Mouse (Mus musculus) heart, embryonic 11.5 days (tissue): ENCODE measurements around the gene Sox5. TPM values are rescaled to one million over a fixed set of nuclear protein-coding genes. Genes with fewer than 3 reads are reported as not detected.

Experiments
- ATAC-seq: fragments of 200-750 bp; cut with Nextera tagmentation; replicated peaks from 2 replicates; pipeline ENCODE4 v1.8.0; 2017; ENCODE audit warnings: moderate library complexity; ENCODE audit not compliant: insufficient number of reproducible peaks, low FRiP score, low TSS enrichment
- H3K27ac ChIP-seq: fragments of 300-500 bp; sonication (generic); 2 replicates; pipeline ENCODE4 v1.5.1; 2014; ENCODE audit warnings: mild to moderate bottlenecking, low read depth, low read length
- H3K27me3 ChIP-seq: fragments of 300-500 bp; sonication (generic); 2 replicates; pipeline ENCODE4 v1.6.1; 2014; ENCODE audit warnings: mild to moderate bottlenecking, low read length, mixed read lengths; ENCODE audit not compliant: control insufficient read depth, insufficient read depth
- H3K36me3 ChIP-seq: fragments of 300-500 bp; sonication (generic); 2 replicates; pipeline ENCODE4 v1.6.1; 2014; ENCODE audit warnings: mild to moderate bottlenecking, low read length, moderate library complexity, mixed read lengths; ENCODE audit not compliant: control insufficient read depth, insufficient read depth
- H3K4me1 ChIP-seq: fragments of 300-500 bp; sonication (generic); 2 replicates; pipeline ENCODE4 v1.6.1; 2014; ENCODE audit warnings: low read length; ENCODE audit not compliant: control insufficient read depth, insufficient read depth
- H3K4me2 ChIP-seq: fragments of 300-500 bp; sonication (generic); 2 replicates; pipeline ENCODE4 v1.6.1; 2014; ENCODE audit warnings: mild to moderate bottlenecking, moderate library complexity
- H3K4me3 ChIP-seq: fragments of 300-500 bp; sonication (generic); 2 replicates; pipeline ENCODE4 v1.5.1; 2014; ENCODE audit warnings: low read depth, low read length
- H3K9ac ChIP-seq: fragments of 300-500 bp; sonication (generic); 2 replicates; pipeline ENCODE4 v1.6.1; 2014; ENCODE audit warnings: mild to moderate bottlenecking, low read depth, low read length, moderate library complexity
- H3K9me3 ChIP-seq: fragments of 300-500 bp; sonication (generic); replicated peaks from 2 replicates; pipeline ENCODE4 v1.6.1; 2016; ENCODE audit warnings: low read length; ENCODE audit not compliant: control insufficient read depth
- WGBS: fragments of 180-500 bp; shearing (Covaris S2); extraction: QIAGEN DNeasy Blood & Tissue Kit; methylation state at CpG from one replicate; pipeline ENCODE4 v1.1.7; 2014; ENCODE audit not compliant: insufficient replicate concordance; 5-methylcytosine and 5-hydroxymethylcytosine counted together
- polyA plus RNA-seq: library from polyadenylated mRNA; unstranded; fragments of >200 nt; fragmentation: Nextera tagmentation; extraction: Ambion mirVana; gene quantifications from 2 replicates; pipeline ENCODE4 v1.2.1, GENCODE M21; 2014

Gene Sox5
- polyA plus RNA-seq, 1 experiment from 2014 or later: 16.2 TPM

- no peak overlapping the region for H3K4me2 ChIP-seq
- H3K9ac ChIP-seq: no peak overlapping the region
- ATAC-seq: no peak
- no peak overlapping the region for H3K4me3 ChIP-seq
- no peaks in the 10 kb centered on the region for H3K9me3 ChIP-seq
- WGBS: 66% methylated on average over 9 of the region's 9 CpGs
- H3K4me1 ChIP-seq: no peaks in the 10 kb centered on the region
- no peak overlapping the region for H3K27ac ChIP-seq
- no peaks in the 10 kb centered on the region for H3K27me3 ChIP-seq
- no peaks in the 10 kb centered on the region for H3K36me3 ChIP-seq
These were observed 943.2 kb downstream of the Sox5 start for GRCm38 (mm10) chr6:143838384-143839076.

- Histone ChIP-seq H3K27me3 (no peaks in the 10 kb centered on the region), H3K4me2 (no peak overlapping the region), H3K9me3 (no peaks in the 10 kb centered on the region), H3K4me1 (no peaks in the 10 kb centered on the region), H3K4me3 (no peak overlapping the region), H3K9ac (no peak overlapping the region), H3K27ac (no peak overlapping the region), H3K36me3 (no peaks in the 10 kb centered on the region; the same call in 1 of the 2 replicates)
- no peak for ATAC-seq
- WGBS: 83% methylated on average over 7 of the region's 7 CpGs
These were observed 946.4 kb downstream of the Sox5 start for GRCm38 (mm10) chr6:143835331-143835730.

- H3K27ac ChIP-seq: no peak overlapping the region
- H3K4me2 ChIP-seq: no peak overlapping the region
- no peaks in the 10 kb centered on the region for H3K27me3 ChIP-seq
- no peaks in the 10 kb centered on the region for H3K9me3 ChIP-seq
- H3K4me3 ChIP-seq: no peak overlapping the region
- no peaks in the 10 kb centered on the region for H3K4me1 ChIP-seq
- no peak for ATAC-seq
- H3K36me3 ChIP-seq: no peaks in the 10 kb centered on the region; the same call in 1 of the 2 replicates
- no peak overlapping the region for H3K9ac ChIP-seq
- WGBS: 84% methylated on average over 3 of the region's 3 CpGs
These were observed 947.8 kb downstream of the Sox5 start for GRCm38 (mm10) chr6:143833986-143834385.

- H3K27ac ChIP-seq: no peak overlapping the region
- no peaks in the 10 kb centered on the region for H3K4me1 ChIP-seq
- no peak overlapping the region for H3K9ac ChIP-seq
- no peaks in the 10 kb centered on the region for H3K27me3 ChIP-seq
- H3K4me2 ChIP-seq: no peak overlapping the region
- 83% methylated on average over 23 of the region's 23 CpGs for WGBS
- no peaks in the 10 kb centered on the region for H3K9me3 ChIP-seq
- H3K4me3 ChIP-seq: no peak overlapping the region
- ATAC-seq: no peak
- no peaks in the 10 kb centered on the region; the same call in 1 of the 2 replicates for H3K36me3 ChIP-seq
These were observed 948.6 kb downstream of the Sox5 start for GRCm38 (mm10) chr6:143833182-143833558.

- Histone ChIP-seq H3K9ac (no peak overlapping the region), H3K4me3 (no peak overlapping the region), H3K9me3 (no peaks in the 10 kb centered on the region), H3K27ac (no peak overlapping the region), H3K27me3 (no peaks in the 10 kb centered on the region), H3K4me1 (no peaks in the 10 kb centered on the region), H3K4me2 (no peak overlapping the region), H3K36me3 (no peaks in the 10 kb centered on the region; the same call in 1 of the 2 replicates)
- WGBS: 75% methylated on average over 12 of the region's 12 CpGs
- ATAC-seq: no peak
These were observed 949.1 kb downstream of the Sox5 start for GRCm38 (mm10) chr6:143832483-143833181.

GRCm38 (mm10) chr6:143831246-143831645 lies 950.5 kb downstream of the Sox5 start:
- H3K4me1 ChIP-seq: no peaks in the 10 kb centered on the region
- H3K27me3 ChIP-seq: no peaks in the 10 kb centered on the region
- H3K9me3 ChIP-seq: no peaks in the 10 kb centered on the region
- WGBS: 76% methylated on average over 4 of the region's 4 CpGs
- H3K4me2 ChIP-seq: no peak overlapping the region
- no peak overlapping the region for H3K9ac ChIP-seq
- H3K27ac ChIP-seq: no peak overlapping the region
- ATAC-seq: no peak
- no peak overlapping the region for H3K4me3 ChIP-seq
- no peaks in the 10 kb centered on the region; the same call in 1 of the 2 replicates for H3K36me3 ChIP-seq

- no peak overlapping the region for H3K4me3 ChIP-seq
- no peak overlapping the region for H3K4me2 ChIP-seq
- H3K36me3 ChIP-seq: no peaks in the 10 kb centered on the region; the same call in 1 of the 2 replicates
- no peaks in the 10 kb centered on the region for H3K9me3 ChIP-seq
- H3K4me1 ChIP-seq: no peaks in the 10 kb centered on the region
- WGBS: 72% methylated on average over 2 of the region's 2 CpGs
- no peaks in the 10 kb centered on the region for H3K27me3 ChIP-seq
- H3K9ac ChIP-seq: no peak overlapping the region
- H3K27ac ChIP-seq: no peak overlapping the region
- no peak for ATAC-seq
These were observed 951.6 kb downstream of the Sox5 start for GRCm38 (mm10) chr6:143830131-143830530.

- Histone ChIP-seq H3K9me3 (no peaks in the 10 kb centered on the region), H3K9ac (no peak overlapping the region), H3K27me3 (no peaks in the 10 kb centered on the region), H3K27ac (no peak overlapping the region), H3K4me2 (no peak overlapping the region), H3K4me1 (no peaks in the 10 kb centered on the region), H3K36me3 (no peaks in the 10 kb centered on the region), H3K4me3 (no peak overlapping the region)
- ATAC-seq: no peak
- 87% methylated on average over 5 of the region's 5 CpGs for WGBS
These were observed 955.0 kb downstream of the Sox5 start for GRCm38 (mm10) chr6:143826786-143827185.
